Mouse (Mus musculus) lung, postnatal 0 days (tissue): ENCODE results near the gene Tspan17. TPM values are rescaled to one million over a fixed set of nuclear protein-coding genes. Genes with fewer than 3 reads are reported as not detected.
A peak's percentile ranks its signal among the peaks of the same experiment; 100 is the strongest.

Experiments used
- ATAC-seq: fragments of 200-750 bp; cut with Nextera tagmentation; 2 replicates; pipeline ENCODE4 v1.8.0; 2017; ENCODE audit warnings: moderate library complexity
- DNase-seq: peaks from one replicate; pipeline ENCODE4 v3.0.0-alpha.2; 2016; ENCODE audit warnings: low spot score
- H3K27ac ChIP-seq: fragments of 300-500 bp; sonication (generic); 2 replicates; pipeline ENCODE4 v1.5.1; 2014; ENCODE audit warnings: antibody characterized with exemption, mild to moderate bottlenecking, low read length, mixed read lengths
- H3K27me3 ChIP-seq: fragments of 300-500 bp; sonication (generic); replicated peaks from 2 replicates; pipeline ENCODE4 v1.6.1; 2014; ENCODE audit warnings: low read length, mixed read lengths; ENCODE audit not compliant: insufficient read depth
- H3K36me3 ChIP-seq: fragments of 300-500 bp; sonication (generic); 2 replicates; pipeline ENCODE4 v1.6.1; 2014; ENCODE audit warnings: low read length, mixed read lengths; ENCODE audit not compliant: insufficient read depth
- H3K4me1 ChIP-seq: fragments of 300-500 bp; sonication (generic); 2 replicates; pipeline ENCODE4 v1.6.1; 2014; ENCODE audit warnings: antibody characterized with exemption, low read depth, low read length, mixed read lengths; ENCODE audit not compliant: insufficient read depth
- H3K4me2 ChIP-seq: fragments of 300-500 bp; sonication (generic); replicated peaks from 2 replicates; pipeline ENCODE4 v1.6.1; 2014; ENCODE audit warnings: low read depth, mild to moderate bottlenecking, low read length, moderate library complexity, mixed read lengths
- H3K4me3 ChIP-seq: fragments of 300-500 bp; sonication (generic); 2 replicates; pipeline ENCODE4 v1.5.1; 2014; ENCODE audit warnings: low read depth, low read length
- H3K9ac ChIP-seq: fragments of 300-500 bp; sonication (generic); replicated peaks from 2 replicates; pipeline ENCODE4 v1.6.1; 2014; ENCODE audit warnings: low read depth, mild to moderate bottlenecking
- H3K9me3 ChIP-seq: fragments of 300-500 bp; sonication (generic); 2 replicates; pipeline ENCODE4 v1.6.1; 2016; ENCODE audit warnings: low read length, mixed read lengths
- CTCF ChIP-seq: IDR thresholded peaks from 2 replicates; pipeline ENCODE4 v1.5.1; 2016; ENCODE audit warnings: antibody characterized with exemption, mild to moderate bottlenecking
- EP300 ChIP-seq: IDR thresholded peaks from 2 replicates; pipeline ENCODE4 v1.6.1; 2016; ENCODE audit warnings: antibody characterized with exemption, mild to moderate bottlenecking, control low read depth
- WGBS: fragments of 180-500 bp; shearing (Covaris S2); extraction: QIAGEN DNeasy Blood & Tissue Kit; methylation state at CpG from one replicate; pipeline ENCODE4 v1.1.7; 2014; 5-methylcytosine and 5-hydroxymethylcytosine counted together
- polyA plus RNA-seq: library from polyadenylated mRNA; unstranded; fragments of >200 nt; fragmentation: Nextera tagmentation; extraction: Ambion mirVana; gene quantifications from 2 replicates; pipeline ENCODE4 v1.2.1, GENCODE M21; 2015

Gene Tspan17
- polyA plus RNA-seq, 1 experiment from 2014 or later: 32.9 TPM

GRCm38 (mm10) chr13:54760164-54760795 is 28.9 kb upstream of the Tspan17 start:
- H3K27ac ChIP-seq: no peak overlapping the region
- TF ChIP-seq CTCF (no peak), EP300 (no peak)
- no peak overlapping the region for H3K4me2 ChIP-seq
- WGBS: 48% methylated on average over 8 of the region's 8 CpGs
- ATAC-seq (no peak), DNase-seq (no peak)
- H3K36me3 ChIP-seq: no peaks in the 10 kb centered on the region
- H3K4me3 ChIP-seq: no peak overlapping the region
- H3K4me1 ChIP-seq: no peaks in the 10 kb centered on the region; the same call in 1 of the 2 replicates
- no peaks in the 10 kb centered on the region for H3K9me3 ChIP-seq
- no peak overlapping the region for H3K9ac ChIP-seq
- peaks cover 21% of the 10 kb centered on the region for H3K27me3 ChIP-seq

- Histone ChIP-seq H3K4me1 (no peaks in the 10 kb centered on the region; the same call in 1 of the 2 replicates), H3K9ac (no peak overlapping the region), H3K4me3 (no peak overlapping the region), H3K27me3 (peaks cover 26% of the 10 kb centered on the region), H3K9me3 (no peaks in the 10 kb centered on the region), H3K36me3 (no peaks in the 10 kb centered on the region), H3K27ac (no peak overlapping the region), H3K4me2 (no peak overlapping the region)
- no peak for ATAC-seq
- no peak for DNase-seq
- TF ChIP-seq EP300: no peak
- TF ChIP-seq CTCF: no peak
- WGBS: 74% methylated on average over 7 of the region's 7 CpGs
Measured at GRCm38 (mm10) chr13:54760906-54761305, 28.3 kb upstream of the Tspan17 start.

GRCm38 (mm10) chr13:54765281-54766191 is 23.6 kb upstream of the Tspan17 start:
- DNase-seq: no peak
- H3K4me3 ChIP-seq: no peak overlapping the region
- no peak overlapping the region for H3K27ac ChIP-seq
- WGBS: 5% methylated on average over 44 of the region's 44 CpGs
- H3K9ac ChIP-seq: no peak overlapping the region
- H3K27me3 ChIP-seq: peaks cover 22% of the 10 kb centered on the region
- no peak for ATAC-seq
- H3K4me1 ChIP-seq: no peaks in the 10 kb centered on the region
- H3K9me3 ChIP-seq: no peaks in the 10 kb centered on the region
- H3K4me2 ChIP-seq: peak overlapping the region; percentile 17; the same call in 1 of the 2 replicates
- TF ChIP-seq EP300: no peak
- no peak for TF ChIP-seq CTCF
- no peaks in the 10 kb centered on the region for H3K36me3 ChIP-seq

GRCm38 (mm10) chr13:54766192-54766768 is 22.9 kb upstream of the Tspan17 start, which contains the start of gene Sncb:
TSS of gene Sncb (minus strand) at chr13:54766595.
- DNase-seq (no peak), ATAC-seq (peak; percentile 48; the same call in 1 of the 2 replicates)
- TF ChIP-seq EP300 (no peak), CTCF (peak; percentile 73)
- Histone ChIP-seq H3K36me3 (no peaks in the 10 kb centered on the region), H3K9me3 (no peaks in the 10 kb centered on the region), H3K9ac (no peak within 1 kb of the TSS), H3K4me3 (no peak within 1 kb of the TSS), H3K4me2 (peak within 1 kb of the TSS; percentile 17; the same call in 1 of the 2 replicates), H3K27me3 (peaks cover 22% of the 10 kb centered on the region), H3K4me1 (no peaks in the 10 kb centered on the region), H3K27ac (no peak within 1 kb of the TSS)
- WGBS: 3% methylated on average over 35 of the region's 35 CpGs

- Histone ChIP-seq H3K9me3 (no peaks in the 10 kb centered on the region), H3K4me3 (no peak overlapping the region), H3K4me1 (no peaks in the 10 kb centered on the region), H3K27me3 (peaks cover 22% of the 10 kb centered on the region), H3K27ac (no peak overlapping the region), H3K4me2 (no peak overlapping the region), H3K36me3 (no peaks in the 10 kb centered on the region), H3K9ac (no peak overlapping the region)
- no peak for TF ChIP-seq CTCF
- no peak for TF ChIP-seq EP300
- WGBS: 82% methylated on average over 4 of the region's 4 CpGs
- ATAC-seq: no peak
- no peak for DNase-seq
Measured at GRCm38 (mm10) chr13:54767012-54767411, 22.2 kb upstream of the Tspan17 start.

- DNase-seq (peak; percentile 42), ATAC-seq (no peak)
- no peak for TF ChIP-seq EP300
- no peak for TF ChIP-seq CTCF
- no peaks in the 10 kb centered on the region for H3K4me1 ChIP-seq
- H3K4me2 ChIP-seq: no peak overlapping the region
- no peak overlapping the region for H3K4me3 ChIP-seq
- H3K27ac ChIP-seq: no peak overlapping the region
- no peaks in the 10 kb centered on the region for H3K9me3 ChIP-seq
- no peaks in the 10 kb centered on the region for H3K27me3 ChIP-seq
- 67% methylated on average over 3 of the region's 3 CpGs for WGBS
- H3K36me3 ChIP-seq: no peaks in the 10 kb centered on the region
- H3K9ac ChIP-seq: no peak overlapping the region
Measured at GRCm38 (mm10) chr13:54780592-54780991, 8.6 kb upstream of the Tspan17 start.
